Mouse (Mus musculus) intestine, embryonic 14.5 days (tissue): ENCODE results near the gene Metap1. TPM values are rescaled to one million over a fixed set of nuclear protein-coding genes. Genes with fewer than 3 reads are reported as not detected.

ENCODE experiments used
- ATAC-seq: fragments of 200-750 bp; cut with Nextera tagmentation; replicated peaks from 2 replicates; pipeline ENCODE4 v1.8.0; 2017; ENCODE audit warnings: low read depth, moderate number of reproducible peaks, moderate TSS enrichment, moderate library complexity; ENCODE audit not compliant: low FRiP score, low TSS enrichment
- DNase-seq: peaks from one replicate; pipeline ENCODE4 v3.0.0-alpha.2; 2018; ENCODE audit warnings: low spot score
- H3K27ac ChIP-seq: fragments of 300-500 bp; sonication (generic); 2 replicates; pipeline ENCODE4 v1.5.1; 2014; ENCODE audit warnings: low read depth, mild to moderate bottlenecking, control low read depth
- H3K27me3 ChIP-seq: fragments of 300-500 bp; sonication (generic); replicated peaks from 2 replicates; pipeline ENCODE4 v1.6.1; 2014; ENCODE audit warnings: low read length, control low read depth; ENCODE audit not compliant: control insufficient read depth, insufficient read depth
- H3K36me3 ChIP-seq: fragments of 300-500 bp; sonication (generic); 2 replicates; pipeline ENCODE4 v1.6.1; 2014; ENCODE audit warnings: low read length, control low read depth; ENCODE audit not compliant: control insufficient read depth, insufficient read depth
- H3K4me1 ChIP-seq: fragments of 300-500 bp; sonication (generic); replicated peaks from 2 replicates; pipeline ENCODE4 v1.6.1; 2014; ENCODE audit warnings: low read length, control low read depth, mixed read lengths; ENCODE audit not compliant: control insufficient read depth, insufficient read depth
- H3K4me2 ChIP-seq: fragments of 300-500 bp; sonication (generic); 2 replicates; pipeline ENCODE4 v1.6.1; 2014; ENCODE audit warnings: low read length
- H3K4me3 ChIP-seq: fragments of 300-500 bp; sonication (generic); 2 replicates; pipeline ENCODE4 v1.5.1; 2014; ENCODE audit warnings: low read depth, low read length, control low read depth, mixed read lengths
- H3K9ac ChIP-seq: fragments of 300-500 bp; sonication (generic); 2 replicates; pipeline ENCODE4 v1.6.1; 2014; ENCODE audit warnings: mild to moderate bottlenecking, low read length
- H3K9me3 ChIP-seq: fragments of 300-500 bp; sonication (generic); 2 replicates; pipeline ENCODE4 v1.6.1; 2016; ENCODE audit warnings: low read length, control low read depth; ENCODE audit not compliant: control insufficient read depth
- WGBS: fragments of 180-500 bp; shearing (Covaris S2); extraction: QIAGEN DNeasy Blood & Tissue Kit; methylation state at CpG from one replicate; pipeline ENCODE4 v1.1.7; 2014; 5-methylcytosine and 5-hydroxymethylcytosine counted together
- polyA plus RNA-seq: library from polyadenylated mRNA; unstranded; fragments of >200 nt; fragmentation: Nextera tagmentation; extraction: Ambion mirVana; gene quantifications from 2 replicates; pipeline ENCODE4 v1.2.1, GENCODE M21; 2014

The Metap1 gene
- polyA plus RNA-seq, 1 experiment from 2014 or later = 63.8 TPM

- 50% methylated on average over 12 of the region's 12 CpGs for WGBS
- no peaks in the 10 kb centered on the region for H3K27me3 ChIP-seq
- DNase-seq (no peak), ATAC-seq (no peak)
- H3K4me2 ChIP-seq = peak overlapping the region; percentile 30; the same call in 1 of the 2 replicates
- H3K27ac ChIP-seq = no peak overlapping the region
- no peak overlapping the region for H3K4me3 ChIP-seq
- 0 out of 2 replicates have a peak, but pooled peaks cover 3% of the 10 kb centered on the region for H3K9me3 ChIP-seq
- H3K36me3 ChIP-seq = no peaks in the 10 kb centered on the region
- H3K4me1 ChIP-seq = no peaks in the 10 kb centered on the region
- H3K9ac ChIP-seq = no peak overlapping the region
Observed at GRCm38 (mm10) chr3:138513243-138513642, 23.9 kb upstream of the Metap1 start.

- no peak overlapping the region for H3K4me3 ChIP-seq
- H3K9ac ChIP-seq = no peak overlapping the region
- DNase-seq (no peak), ATAC-seq (no peak)
- no peaks in the 10 kb centered on the region for H3K4me1 ChIP-seq
- H3K4me2 ChIP-seq = no peak overlapping the region
- no peak overlapping the region for H3K27ac ChIP-seq
- 54% methylated on average over 5 of the region's 5 CpGs for WGBS
- no peaks in the 10 kb centered on the region for H3K36me3 ChIP-seq
- no peaks in the 10 kb centered on the region for H3K27me3 ChIP-seq
- H3K9me3 ChIP-seq = no peaks in the 10 kb centered on the region
Observed at GRCm38 (mm10) chr3:138510471-138510870, 21.2 kb upstream of the Metap1 start.

GRCm38 (mm10) chr3:138509581-138509980 is 20.3 kb upstream of the Metap1 start:
- DNase-seq (no peak), ATAC-seq (no peak)
- H3K4me1 ChIP-seq = no peaks in the 10 kb centered on the region
- 90% methylated on average over 2 of the region's 2 CpGs for WGBS
- no peak overlapping the region for H3K9ac ChIP-seq
- H3K27me3 ChIP-seq = no peaks in the 10 kb centered on the region
- H3K4me2 ChIP-seq = no peak overlapping the region
- H3K27ac ChIP-seq = no peak overlapping the region
- no peaks in the 10 kb centered on the region for H3K9me3 ChIP-seq
- H3K36me3 ChIP-seq = no peaks in the 10 kb centered on the region
- no peak overlapping the region for H3K4me3 ChIP-seq

GRCm38 (mm10) chr3:138506749-138507148 is 17.4 kb upstream of the Metap1 start:
- Histone ChIP-seq H3K9ac (no peak overlapping the region), H3K4me2 (no peak overlapping the region), H3K9me3 (no peaks in the 10 kb centered on the region), H3K36me3 (no peaks in the 10 kb centered on the region), H3K27ac (no peak overlapping the region), H3K27me3 (no peaks in the 10 kb centered on the region), H3K4me1 (no peaks in the 10 kb centered on the region), H3K4me3 (no peak overlapping the region)
- no peak for ATAC-seq
- WGBS = 53% methylated on average over 6 of the region's 6 CpGs
- no peak for DNase-seq

GRCm38 (mm10) chr3:138503754-138504153 is 14.4 kb upstream of the Metap1 start:
- H3K4me2 ChIP-seq = no peak overlapping the region
- ATAC-seq = no peak
- H3K27ac ChIP-seq = no peak overlapping the region
- 86% methylated on average over 11 of the region's 11 CpGs for WGBS
- no peak overlapping the region for H3K9ac ChIP-seq
- DNase-seq = no peak
- no peak overlapping the region for H3K4me3 ChIP-seq
- no peaks in the 10 kb centered on the region for H3K4me1 ChIP-seq
- H3K9me3 ChIP-seq = no peaks in the 10 kb centered on the region
- no peaks in the 10 kb centered on the region for H3K36me3 ChIP-seq
- H3K27me3 ChIP-seq = no peaks in the 10 kb centered on the region

- DNase-seq = no peak
- WGBS = 74% methylated on average over 15 of the region's 15 CpGs
Observed at GRCm38 (mm10) chr3:138499854-138500740, 10.8 kb upstream of the Metap1 start.

GRCm38 (mm10) chr3:138498731-138499130 is 9.4 kb upstream of the Metap1 start:
- no peaks in the 10 kb centered on the region for H3K4me1 ChIP-seq

More at GRCm38 (mm10) chr3:138499854-138500740, 10.8 kb upstream of the Metap1 start:
- ATAC-seq = no peak
- Histone ChIP-seq H3K27ac (no peak overlapping the region), H3K36me3 (no peaks in the 10 kb centered on the region), H3K9ac (no peak overlapping the region), H3K27me3 (no peaks in the 10 kb centered on the region), H3K4me1 (no peaks in the 10 kb centered on the region), H3K4me3 (no peak overlapping the region), H3K4me2 (no peak overlapping the region), H3K9me3 (no peaks in the 10 kb centered on the region)

GRCm38 (mm10) chr3:138495166-138496145 is 6.1 kb upstream of the Metap1 start:
- no peak for DNase-seq
- Histone ChIP-seq H3K27ac (no peak overlapping the region), H3K4me3 (no peak overlapping the region), H3K4me1 (no peaks in the 10 kb centered on the region), H3K4me2 (no peak overlapping the region), H3K27me3 (no peaks in the 10 kb centered on the region), H3K9ac (no peak overlapping the region), H3K9me3 (no peaks in the 10 kb centered on the region), H3K36me3 (no peaks in the 10 kb centered on the region)
- 81% methylated on average over 11 of the region's 11 CpGs for WGBS
- ATAC-seq = no peak

More at GRCm38 (mm10) chr3:138498731-138499130, 9.4 kb upstream of the Metap1 start:
- Histone ChIP-seq H3K9ac (no peak overlapping the region), H3K4me3 (no peak overlapping the region), H3K4me2 (no peak overlapping the region), H3K36me3 (no peaks in the 10 kb centered on the region), H3K27ac (no peak overlapping the region), H3K27me3 (no peaks in the 10 kb centered on the region), H3K9me3 (no peaks in the 10 kb centered on the region)
- WGBS = 55% methylated on average over 4 of the region's 4 CpGs
- DNase-seq (no peak), ATAC-seq (no peak)
